Mouse (Mus musculus): Measurements from ENCODE around the gene Frmd4a. TPM values are rescaled to one million over a fixed set of nuclear protein-coding genes. Genes with fewer than 3 reads are reported as not detected.

Gene Frmd4a
- polyA plus RNA-seq, 2 experiments = 39.6 to 47.0 TPM

DNA sequence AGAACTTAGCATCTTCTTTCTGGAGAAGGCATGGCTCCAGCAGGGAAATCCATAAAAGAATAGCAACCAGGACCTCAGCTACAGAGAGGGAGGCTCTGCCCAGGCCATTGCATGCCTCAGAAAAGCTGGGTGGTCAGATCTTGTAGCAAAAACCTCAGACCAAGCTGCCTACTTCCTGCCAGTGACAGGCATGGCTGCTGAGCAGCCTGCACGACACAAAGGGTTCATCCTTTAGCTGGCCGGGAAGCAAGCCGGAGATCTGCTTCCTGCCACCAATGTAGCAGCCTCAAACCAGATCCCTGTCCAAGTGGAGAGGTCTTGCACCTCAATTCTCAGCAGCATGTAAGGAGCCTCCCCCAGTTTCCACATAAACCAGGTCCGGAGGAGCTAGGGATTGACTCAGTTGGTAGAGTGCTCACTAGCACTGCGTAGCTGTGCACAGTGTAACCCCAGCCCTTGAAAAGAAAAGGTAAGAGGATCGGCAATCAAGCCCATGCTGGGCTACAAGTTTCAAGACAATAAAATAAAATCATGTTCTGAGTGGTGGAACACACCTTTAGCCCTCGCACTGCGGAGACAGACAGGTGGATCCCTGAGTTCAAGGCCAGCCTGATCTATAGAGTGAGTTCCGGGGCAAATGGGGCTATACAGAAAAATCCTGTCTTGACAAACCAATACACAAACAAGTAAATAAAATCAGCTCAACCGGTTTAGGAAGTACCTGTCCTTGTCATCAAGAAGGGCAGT is 532.7 kb downstream of the Frmd4a start:
- no peak overlapping the region for H3K9ac ChIP-seq (ENCODE audit: low read depth, low read length, severe bottlenecking)
- no peak overlapping the region for H3K27ac ChIP-seq (replicated peaks; ENCODE audit: low read depth, low read length)
- H3K9me3 ChIP-seq (ENCODE audit: control insufficient read depth, low read length) = no peaks in the 10 kb centered on the region
- DNase-seq (ENCODE audit: low spot score) = no peak
- H3K4me2 ChIP-seq (replicated peaks; ENCODE audit: low read depth, low read length, severe bottlenecking) = no peak overlapping the region
- 86% methylated on average over 10 of the region's 10 CpGs for WGBS
- ATAC-seq (ENCODE audit: low FRiP score, low read depth) = no peak
- H3K4me3 ChIP-seq (replicated peaks; ENCODE audit: low read length) = no peak overlapping the region
- no peak for TF ChIP-seq POLR2A (IDR thresholded peaks at IDR 0.05; ENCODE audit: borderline replicate concordance, extremely low read depth, insufficient read depth, insufficient read length)
- peaks cover 43% of the 10 kb centered on the region for H3K36me3 ChIP-seq (ENCODE audit: control insufficient read depth, insufficient read depth, low read length)
- no peaks in the 10 kb centered on the region for H3K27me3 ChIP-seq (ENCODE audit: control insufficient read depth, insufficient read depth, low read length)
- peaks cover 14% of the 10 kb centered on the region for H3K4me1 ChIP-seq (ENCODE audit: control insufficient read depth, insufficient read depth, low read length)

DNA sequence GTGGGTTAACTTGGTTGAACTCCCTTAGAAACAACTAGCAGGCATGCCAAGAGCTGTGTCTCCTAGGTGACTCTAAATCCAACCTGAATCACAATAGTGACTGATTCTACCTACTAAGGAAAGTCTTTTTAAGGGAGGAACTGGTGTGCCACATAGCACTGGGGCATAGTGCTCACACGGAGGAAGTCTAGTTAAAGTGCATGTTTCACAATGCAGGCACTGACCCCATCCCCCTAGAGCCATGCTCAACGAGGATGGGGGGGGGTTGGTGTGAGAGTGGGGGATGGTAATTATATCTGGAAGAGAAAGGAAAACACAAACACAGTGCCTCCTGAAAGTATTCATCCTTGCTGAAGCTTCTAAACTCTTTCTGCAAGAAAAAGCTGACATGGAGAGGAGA is 533.9 kb downstream of the Frmd4a start:
- Histone ChIP-seq H3K4me3 (replicated peaks; ENCODE audit: low read length) (no peak overlapping the region), H3K4me2 (replicated peaks; ENCODE audit: low read depth, low read length, severe bottlenecking) (no peak overlapping the region), H3K36me3 (ENCODE audit: control insufficient read depth, insufficient read depth, low read length) (peaks cover 38% of the 10 kb centered on the region), H3K4me1 (ENCODE audit: control insufficient read depth, insufficient read depth, low read length) (peaks cover 25% of the 10 kb centered on the region), H3K27ac (replicated peaks; ENCODE audit: low read depth, low read length) (no peak overlapping the region), H3K9ac (ENCODE audit: low read depth, low read length, severe bottlenecking) (no peak overlapping the region), H3K9me3 (ENCODE audit: control insufficient read depth, low read length) (no peaks in the 10 kb centered on the region), H3K27me3 (ENCODE audit: control insufficient read depth, insufficient read depth, low read length) (no peaks in the 10 kb centered on the region)
- WGBS = 24% methylated on average over 2 of the region's 2 CpGs
- ATAC-seq (ENCODE audit: low FRiP score, low read depth) (no peak), DNase-seq (ENCODE audit: low spot score) (no peak)
- no peak for TF ChIP-seq POLR2A (IDR thresholded peaks at IDR 0.05; ENCODE audit: borderline replicate concordance, extremely low read depth, insufficient read depth, insufficient read length)

DNA sequence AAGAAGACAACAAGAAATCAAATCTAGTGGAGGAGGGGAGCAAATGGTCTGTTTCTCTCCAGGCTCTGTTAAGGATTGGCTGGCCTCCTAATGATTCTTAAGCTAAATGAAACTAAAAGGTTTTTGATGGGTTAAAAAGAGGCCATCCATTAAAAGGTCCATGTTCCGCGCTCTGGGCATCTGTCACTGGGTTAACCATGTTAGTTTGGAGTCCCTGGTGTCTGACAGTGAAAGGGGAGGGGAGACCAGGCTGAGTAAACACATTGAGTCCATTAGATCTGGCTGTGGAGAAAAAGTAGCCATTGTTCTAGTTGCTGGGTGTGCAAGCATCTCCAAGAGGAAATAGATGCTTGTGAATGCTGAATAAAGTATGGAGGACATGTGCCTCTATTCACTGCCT is 534.3 kb downstream of the Frmd4a start:
- H3K4me1 ChIP-seq (ENCODE audit: control insufficient read depth, insufficient read depth, low read length) = peaks cover 25% of the 10 kb centered on the region
- ATAC-seq (ENCODE audit: low FRiP score, low read depth) = no peak
- peaks cover 38% of the 10 kb centered on the region for H3K36me3 ChIP-seq (ENCODE audit: control insufficient read depth, insufficient read depth, low read length)
- no peaks in the 10 kb centered on the region for H3K27me3 ChIP-seq (ENCODE audit: control insufficient read depth, insufficient read depth, low read length)
- H3K4me3 ChIP-seq (replicated peaks; ENCODE audit: low read length) = no peak overlapping the region
- H3K27ac ChIP-seq (replicated peaks; ENCODE audit: low read depth, low read length) = no peak overlapping the region
- 84% methylated on average over 2 of the region's 2 CpGs for WGBS
- no peak overlapping the region for H3K4me2 ChIP-seq (replicated peaks; ENCODE audit: low read depth, low read length, severe bottlenecking)
- H3K9me3 ChIP-seq (ENCODE audit: control insufficient read depth, low read length) = no peaks in the 10 kb centered on the region
- DNase-seq (ENCODE audit: low spot score) = no peak
- no peak for TF ChIP-seq POLR2A (IDR thresholded peaks at IDR 0.05; ENCODE audit: borderline replicate concordance, extremely low read depth, insufficient read depth, insufficient read length)
- no peak overlapping the region for H3K9ac ChIP-seq (ENCODE audit: low read depth, low read length, severe bottlenecking)

DNA sequence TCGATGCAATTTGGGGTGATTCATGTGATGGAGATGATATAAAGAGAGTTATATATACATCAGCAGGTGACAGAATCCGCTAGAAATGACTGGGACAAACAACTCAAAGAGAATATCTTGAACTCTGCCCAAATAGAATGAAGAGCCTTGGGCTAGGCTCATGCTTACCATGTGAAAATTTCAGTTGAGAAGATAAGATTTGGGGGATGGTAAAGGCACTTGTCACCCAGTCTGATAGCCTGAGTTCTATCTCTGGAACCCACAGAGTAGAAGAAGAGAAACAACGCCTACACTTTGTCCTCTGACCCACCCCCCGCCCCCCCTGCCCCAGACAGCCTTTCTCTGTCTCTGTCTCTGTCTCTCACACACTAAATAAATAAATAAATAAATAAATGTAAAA is 535.0 kb downstream of the Frmd4a start:
- DNase-seq (ENCODE audit: low spot score) (no peak), ATAC-seq (ENCODE audit: low FRiP score, low read depth) (no peak)
- no peak for TF ChIP-seq POLR2A (IDR thresholded peaks at IDR 0.05; ENCODE audit: borderline replicate concordance, extremely low read depth, insufficient read depth, insufficient read length)
- Histone ChIP-seq H3K9me3 (ENCODE audit: control insufficient read depth, low read length) (no peaks in the 10 kb centered on the region), H3K9ac (ENCODE audit: low read depth, low read length, severe bottlenecking) (no peak overlapping the region), H3K4me1 (ENCODE audit: control insufficient read depth, insufficient read depth, low read length) (peaks cover 28% of the 10 kb centered on the region), H3K4me2 (replicated peaks; ENCODE audit: low read depth, low read length, severe bottlenecking) (no peak overlapping the region), H3K27me3 (ENCODE audit: control insufficient read depth, insufficient read depth, low read length) (no peaks in the 10 kb centered on the region), H3K36me3 (ENCODE audit: control insufficient read depth, insufficient read depth, low read length) (peaks cover 38% of the 10 kb centered on the region), H3K4me3 (replicated peaks; ENCODE audit: low read length) (no peak overlapping the region), H3K27ac (replicated peaks; ENCODE audit: low read depth, low read length) (no peak overlapping the region)
- 93% methylated on average over 4 of the region's 4 CpGs for WGBS

DNA sequence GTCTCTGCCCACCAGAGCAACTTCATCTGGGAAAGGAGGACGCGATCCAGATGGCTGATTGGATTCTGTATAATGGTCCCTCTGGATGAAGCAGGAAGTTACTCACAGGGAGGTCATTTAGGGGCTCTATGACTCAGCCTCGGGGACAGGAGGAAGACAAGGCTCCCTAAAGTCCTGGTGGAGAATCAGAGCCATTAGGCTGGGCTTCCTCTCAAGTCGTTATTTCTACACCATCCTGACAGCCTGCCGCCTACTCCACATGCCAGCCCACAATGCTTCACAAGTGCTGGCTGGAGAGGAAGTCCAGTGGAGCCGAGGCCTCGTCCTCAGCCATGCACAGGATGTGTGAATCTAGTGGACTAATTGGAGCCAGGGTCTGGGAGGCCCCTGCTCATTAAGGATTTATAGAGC is 537.7 kb downstream of the Frmd4a start:
- no peak overlapping the region for H3K4me2 ChIP-seq (replicated peaks; ENCODE audit: low read depth, low read length, severe bottlenecking)
- no peak for TF ChIP-seq POLR2A (IDR thresholded peaks at IDR 0.05; ENCODE audit: borderline replicate concordance, extremely low read depth, insufficient read depth, insufficient read length)
- H3K9ac ChIP-seq (ENCODE audit: low read depth, low read length, severe bottlenecking) = no peak overlapping the region
- no peaks in the 10 kb centered on the region for H3K27me3 ChIP-seq (ENCODE audit: control insufficient read depth, insufficient read depth, low read length)
- 21% methylated on average over 7 of the region's 7 CpGs for WGBS
- DNase-seq (ENCODE audit: low spot score) = no peak
- no peak for ATAC-seq (ENCODE audit: low FRiP score, low read depth)
- peak overlapping the region; percentile 43; the same call in 1 of the 2 replicates for H3K27ac ChIP-seq (replicated peaks; ENCODE audit: low read depth, low read length)
- peaks cover 22% of the 10 kb centered on the region for H3K36me3 ChIP-seq (ENCODE audit: control insufficient read depth, insufficient read depth, low read length)
- no peaks in the 10 kb centered on the region for H3K9me3 ChIP-seq (ENCODE audit: control insufficient read depth, low read length)
- peaks cover 44% of the 10 kb centered on the region for H3K4me1 ChIP-seq (ENCODE audit: control insufficient read depth, insufficient read depth, low read length)
- H3K4me3 ChIP-seq (replicated peaks; ENCODE audit: low read length) = no peak overlapping the region
